23 mouse cellular contexts compared by ENCODE assay signal in genomic region chr14:48143141-48143540, GRCm38 (mm10). TPM values are rescaled to one million over a fixed set of nuclear protein-coding genes. Genes with fewer than 3 reads are reported as not detected.
DNase-seq lines count a peak whose midpoint lies in the region; ATAC-seq and TF ChIP-seq lines count a peak whose summit lies in the region.
"Had no signal": no experiment of that assay in that cellular context is flagged by ENCODE, and none has a peak within 500 bp of the region (broad histone marks: within the 10 kb centered on the region; RNA-seq: fewer than 3 reads in every experiment).

No protein-coding gene starts in this region.

- no peak overlapping the region for H3K27ac ChIP-seq in heart, embryonic 12.5 days (ENCODE audit: poor library complexity, severe bottlenecking)
- no peak overlapping the region for H3K27ac ChIP-seq in midbrain, embryonic 15.5 days
- H3K27ac ChIP-seq in midbrain, postnatal 0 days (ENCODE audit: low read depth, low read length): no peak overlapping the region
- no peak overlapping the region for H3K27ac ChIP-seq in hindbrain, embryonic 16.5 days (ENCODE audit: low read depth, low read length)
- H3K27ac ChIP-seq: embryonic facial prominence, embryonic 12.5 days; heart, adult 2 months; hindbrain, embryonic 15.5 days; kidney, embryonic 15.5 days; limb, embryonic 12.5 days; neural tube, embryonic 13.5 days had no signal

- no peak for DNase-seq in heart, adult 11 months
- no peak for DNase-seq in midbrain, postnatal 0 days (ENCODE audit: low spot score)
- no peak for DNase-seq in right cerebral cortex, adult 2 months (ENCODE audit: low spot score in 2 of 2)
- DNase-seq in spleen, postnatal 4 days (ENCODE audit: low spot score in 2 of 2): no peak
- DNase-seq: adrenal gland, adult 2 months; cerebellum, adult 2 months; gastrocnemius, postnatal 10 days; heart, adult 2 months; kidney, postnatal 4 days; lung, adult 18-20 months; lung, postnatal 14 days; right cerebral cortex, postnatal 25 days; thymus, adult 2 months had no signal

- no peak overlapping the region for H3K9ac ChIP-seq in heart, embryonic 12.5 days
- no peak overlapping the region for H3K9ac ChIP-seq in midbrain, embryonic 15.5 days
- no peak overlapping the region for H3K9ac ChIP-seq in midbrain, postnatal 0 days (replicated peaks; ENCODE audit: low read length, poor library complexity, severe bottlenecking)
- H3K9ac ChIP-seq in hindbrain, embryonic 16.5 days (ENCODE audit: low read depth, low read length): no peak overlapping the region
- H3K9ac ChIP-seq: embryonic facial prominence, embryonic 12.5 days; hindbrain, embryonic 15.5 days; kidney, embryonic 15.5 days; limb, embryonic 12.5 days; neural tube, embryonic 13.5 days had no signal

- H3K36me3 ChIP-seq in heart, embryonic 12.5 days: no peaks in the 10 kb centered on the region
- no peaks in the 10 kb centered on the region for H3K36me3 ChIP-seq in midbrain, embryonic 15.5 days (replicated peaks)
- H3K36me3 ChIP-seq in midbrain, postnatal 0 days (ENCODE audit: insufficient read depth, low read length): no peaks in the 10 kb centered on the region
- H3K36me3 ChIP-seq in hindbrain, embryonic 16.5 days (ENCODE audit: control insufficient read depth, insufficient read depth, low read length): no peaks in the 10 kb centered on the region
- H3K36me3 ChIP-seq: embryonic facial prominence, embryonic 12.5 days; hindbrain, embryonic 15.5 days; kidney, embryonic 15.5 days; neural tube, embryonic 13.5 days had no signal

- no peak for ATAC-seq in heart, embryonic 12.5 days (ENCODE audit: insufficient number of reproducible peaks, low FRiP score)
- peak; percentile 69 for ATAC-seq in midbrain, embryonic 15.5 days (replicated peaks)
- ATAC-seq in midbrain, postnatal 0 days (ENCODE audit: low FRiP score): no peak
- peak; percentile 64; the same call in 1 of the 2 replicates for ATAC-seq in hindbrain, embryonic 16.5 days
- ATAC-seq: intestine, postnatal 0 days had no signal

- peak overlapping the region; percentile 20; the same call in 1 of the 2 replicates for H3K4me2 ChIP-seq in heart, embryonic 12.5 days
- H3K4me2 ChIP-seq in midbrain, embryonic 15.5 days: no peak overlapping the region
- no peak overlapping the region for H3K4me2 ChIP-seq in midbrain, postnatal 0 days (ENCODE audit: low read depth, low read length, poor library complexity, severe bottlenecking)
- no peak overlapping the region for H3K4me2 ChIP-seq in hindbrain, embryonic 16.5 days (ENCODE audit: low read length)
- H3K4me2 ChIP-seq: embryonic facial prominence, embryonic 12.5 days; hindbrain, embryonic 15.5 days; kidney, embryonic 15.5 days; limb, embryonic 12.5 days; neural tube, embryonic 13.5 days had no signal

- TF ChIP-seq CTCF in midbrain, postnatal 0 days (IDR thresholded peaks at IDR 0.05): no peak

- H3K4me1 ChIP-seq in heart, embryonic 12.5 days (replicated peaks): peaks cover 15% of the 10 kb centered on the region
- H3K4me1 ChIP-seq in midbrain, embryonic 15.5 days: peaks cover 17% of the 10 kb centered on the region
- H3K4me1 ChIP-seq in midbrain, postnatal 0 days (ENCODE audit: insufficient read depth, low read length): no peaks in the 10 kb centered on the region
- peaks cover 10% of the 10 kb centered on the region for H3K4me1 ChIP-seq in hindbrain, embryonic 16.5 days (ENCODE audit: control insufficient read depth, insufficient read depth, low read depth, low read length)

- H3K9me3 ChIP-seq in heart, embryonic 12.5 days (replicated peaks): no peaks in the 10 kb centered on the region
- H3K9me3 ChIP-seq in midbrain, embryonic 15.5 days: no peaks in the 10 kb centered on the region
- H3K9me3 ChIP-seq in midbrain, postnatal 0 days (ENCODE audit: low read length): no peaks in the 10 kb centered on the region
- H3K9me3 ChIP-seq in hindbrain, embryonic 16.5 days (ENCODE audit: control insufficient read depth, low read length): no peaks in the 10 kb centered on the region
- H3K9me3 ChIP-seq: embryonic facial prominence, embryonic 12.5 days; hindbrain, embryonic 15.5 days; kidney, embryonic 15.5 days; limb, embryonic 12.5 days; neural tube, embryonic 13.5 days had no signal

- peaks cover 66% of the 10 kb centered on the region for H3K27me3 ChIP-seq in heart, embryonic 12.5 days (replicated peaks)
- H3K27me3 ChIP-seq in midbrain, embryonic 15.5 days (replicated peaks): no peaks in the 10 kb centered on the region
- no peaks in the 10 kb centered on the region for H3K27me3 ChIP-seq in midbrain, postnatal 0 days (ENCODE audit: insufficient read depth, low read length)
- H3K27me3 ChIP-seq in hindbrain, embryonic 16.5 days (replicated peaks; ENCODE audit: control insufficient read depth, insufficient read depth, low read length): no peaks in the 10 kb centered on the region
- H3K27me3 ChIP-seq: embryonic facial prominence, embryonic 12.5 days; hindbrain, embryonic 15.5 days; kidney, embryonic 15.5 days; limb, embryonic 12.5 days; neural tube, embryonic 13.5 days had no signal

- no peak overlapping the region for H3K4me3 ChIP-seq in heart, embryonic 12.5 days
- H3K4me3 ChIP-seq in midbrain, embryonic 15.5 days: no peak overlapping the region
- H3K4me3 ChIP-seq in midbrain, postnatal 0 days (ENCODE audit: low read depth, low read length): no peak overlapping the region
- H3K4me3 ChIP-seq in hindbrain, embryonic 16.5 days (ENCODE audit: low read length): no peak overlapping the region
- H3K4me3 ChIP-seq: embryonic facial prominence, embryonic 12.5 days; erythroblast, embryonic 14.5 days; heart, adult 2 months; hindbrain, embryonic 15.5 days; kidney, embryonic 15.5 days; limb, embryonic 12.5 days; neural tube, embryonic 13.5 days had no signal

- 52% methylated on average over 4 of the region's 4 CpGs for WGBS in heart, embryonic 12.5 days
- WGBS in midbrain, embryonic 15.5 days: 37% methylated on average over 4 of the region's 4 CpGs
- 50% methylated on average over 4 of the region's 4 CpGs for WGBS in midbrain, postnatal 0 days
- WGBS in hindbrain, embryonic 16.5 days: 36% methylated on average over 4 of the region's 4 CpGs

RNA-seq across cellular contexts. Expression of gene Peli2, which starts 22.5 kb away (rescaled TPM):
- polyA plus RNA-seq in heart, embryonic 12.5 days (2016; fragmentation: Nextera tagmentation; extraction: Ambion mirVana): 3.5 and 4.3 TPM in 2 replicates
- 6.9 and 8.5 TPM in 2 replicates for polyA plus RNA-seq in midbrain, embryonic 15.5 days (2015; fragmentation: Nextera tagmentation; extraction: Ambion mirVana)
- total RNA-seq in midbrain, postnatal 0 days (2014; rRNA removed): 11.5 and 22.3 TPM in 2 replicates
- polyA plus RNA-seq in midbrain, postnatal 0 days (2015; fragmentation: Nextera tagmentation; extraction: Ambion mirVana): 5.6 and 6.5 TPM in 2 replicates
- 8.0 and 8.7 TPM in 2 replicates for polyA plus RNA-seq in hindbrain, embryonic 16.5 days (2015; fragmentation: Nextera tagmentation; extraction: Ambion mirVana)
- polyA plus RNA-seq: erythroblast, embryonic 14.5 days had no signal

Comparison
In these comparisons a context has a peak if more than half of its experiments do, and no peak if none do; other contexts are left out.
1. ATAC-seq: peak in midbrain, embryonic 15.5 days (single experiment) and hindbrain, embryonic 16.5 days (single experiment); none in heart, embryonic 12.5 days (single experiment) and midbrain, postnatal 0 days (single experiment).